Comparison of ENCODE assay signal across 1 mouse cellular context in genomic region chr11:78069646-78070045, GRCm38 (mm10).
A peak's percentile ranks its signal among the peaks of the same experiment; 100 is the strongest.
TF ChIP-seq lines count a peak whose summit lies in the region.

No protein-coding gene starts in this region.

TF ChIP-seq in MEL, 35 proteins besides CTCF, POLR2A, EP300 and RAD21 (continued from another document):
- TF ChIP-seq ELF1 (IDR thresholded peaks at IDR 0.05; ENCODE audit: low read depth, low read length) (peak; percentile 35; the same call in 1 of the 2 replicates), E2F4 (IDR thresholded peaks at IDR 0.05; ENCODE audit: borderline replicate concordance, low read depth, low read length) (no peak), RCOR1 (IDR thresholded peaks at IDR 0.05; ENCODE audit: low read depth, low read length) (peak; percentile 95), ZMIZ1 (IDR thresholded peaks at IDR 0.05; ENCODE audit: low read depth, low read length) (no peak; the same call in 1 of the 2 replicates), NELFE (IDR thresholded peaks at IDR 0.05; ENCODE audit: low read depth, low read length) (peak; percentile 22; the same call in 1 of the 2 replicates), CHD2 (IDR thresholded peaks at IDR 0.05; ENCODE audit: low read length) (no peak), BHLHE40 (IDR thresholded peaks at IDR 0.05; ENCODE audit: borderline replicate concordance, low read depth, low read length) (peak; percentile 98), USF1 (IDR thresholded peaks at IDR 0.05; ENCODE audit: low read depth, low read length) (peak; percentile 54; the same call in 1 of the 2 replicates), MAFK (IDR thresholded peaks at IDR 0.05; ENCODE audit: borderline replicate concordance, low read depth, low read length) (no peak; the same call in 1 of the 2 replicates), MXI1 (IDR thresholded peaks at IDR 0.05; ENCODE audit: low read depth, low read length) (peak; percentile 52), MYC (IDR thresholded peaks at IDR 0.05; ENCODE audit: low read depth, low read length) (peak; percentile 96), ETS1 (IDR thresholded peaks at IDR 0.05; ENCODE audit: low read depth, low read length) (peak; percentile 89), TAL1 (IDR thresholded peaks at IDR 0.05; ENCODE audit: low read length) (peak; percentile 97), CHD1 (IDR thresholded peaks at IDR 0.05; ENCODE audit: low read depth, low read length) (no peak), MYB (IDR thresholded peaks at IDR 0.05; ENCODE audit: low read depth, low read length) (peak; percentile 70), JUND (IDR thresholded peaks at IDR 0.05; ENCODE audit: low read depth, low read length) (0 out of 2 replicates have a peak, but pooled peaks have one; percentile 30), MAX (IDR thresholded peaks at IDR 0.05; ENCODE audit: low read length) (peak; percentile 92), GATA1 (IDR thresholded peaks at IDR 0.05; ENCODE audit: low read depth, low read length) (peak; percentile 99), ZNF384 (IDR thresholded peaks at IDR 0.05; ENCODE audit: low read depth, low read length) (peak; percentile 21; the same call in 1 of the 2 replicates), TBP (IDR thresholded peaks at IDR 0.05; ENCODE audit: low read depth, low read length) (peak; percentile 13; the same call in 1 of the 2 replicates), MEF2A (IDR thresholded peaks at IDR 0.05; ENCODE audit: extremely low read depth, insufficient replicate concordance, low read depth, low read length, poor library complexity, severe bottlenecking) (peak; percentile 53; the same call in 1 of the 2 replicates), USF2 (IDR thresholded peaks at IDR 0.05; ENCODE audit: borderline replicate concordance in 1 of 2, insufficient read depth in 1 of 2, low read depth in 1 of 2, low read length in 2 of 2) (no peak), UBTF (IDR thresholded peaks at IDR 0.05; ENCODE audit: borderline replicate concordance, insufficient read depth, low read depth, low read length) (no peak), TCF12 (IDR thresholded peaks at IDR 0.05; ENCODE audit: low read depth, low read length) (peak; percentile 100), ZKSCAN1 (IDR thresholded peaks at IDR 0.05; ENCODE audit: low read depth, low read length) (no peak), HCFC1 (IDR thresholded peaks at IDR 0.05; ENCODE audit: low read depth, low read length) (no peak)
